Mouse (Mus musculus) cerebellum, adult 9-11 months (tissue): ENCODE measurements around the gene AL732309.1.
A peak's percentile ranks its signal among the peaks of the same experiment; 100 is the strongest.

Experiments used
- DNase-seq: peaks from one replicate; pipeline ENCODE4 v3.0.0; 2022

AL732309.1 gene

GRCm38 (mm10) chr2:25238106-25238505 lies 8.6 kb downstream of the AL732309.1 start:
- no peak for DNase-seq

GRCm38 (mm10) chr2:25237522-25237921 lies 9.1 kb downstream of the AL732309.1 start:
- DNase-seq, result no peak

DNA sequence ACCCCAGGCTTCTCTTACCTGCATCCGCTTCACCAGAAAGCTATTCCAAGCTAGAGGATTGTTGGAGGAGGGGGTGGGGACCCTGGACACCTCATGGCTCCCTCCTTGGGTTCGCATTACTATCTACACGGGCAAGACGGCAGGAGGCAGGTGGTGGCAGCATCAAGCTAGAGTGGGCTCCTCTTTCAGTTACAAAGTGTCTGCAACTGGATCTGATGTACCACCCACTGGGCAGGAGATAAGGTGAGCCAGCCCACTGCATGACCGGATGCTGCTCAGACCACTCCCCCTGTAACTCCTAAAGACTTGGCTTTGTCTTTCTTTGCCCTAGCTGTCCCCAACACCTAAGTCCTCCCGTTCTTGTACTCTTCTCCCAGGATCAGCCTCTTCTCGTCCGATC lies 10.0 kb downstream of the AL732309.1 start, which contains the start of gene Rnf224:
Gene Rnf224 (minus strand): TSS at position 174 of the 400 bp plus-strand sequence.
- DNase-seq, result no peak

DNA sequence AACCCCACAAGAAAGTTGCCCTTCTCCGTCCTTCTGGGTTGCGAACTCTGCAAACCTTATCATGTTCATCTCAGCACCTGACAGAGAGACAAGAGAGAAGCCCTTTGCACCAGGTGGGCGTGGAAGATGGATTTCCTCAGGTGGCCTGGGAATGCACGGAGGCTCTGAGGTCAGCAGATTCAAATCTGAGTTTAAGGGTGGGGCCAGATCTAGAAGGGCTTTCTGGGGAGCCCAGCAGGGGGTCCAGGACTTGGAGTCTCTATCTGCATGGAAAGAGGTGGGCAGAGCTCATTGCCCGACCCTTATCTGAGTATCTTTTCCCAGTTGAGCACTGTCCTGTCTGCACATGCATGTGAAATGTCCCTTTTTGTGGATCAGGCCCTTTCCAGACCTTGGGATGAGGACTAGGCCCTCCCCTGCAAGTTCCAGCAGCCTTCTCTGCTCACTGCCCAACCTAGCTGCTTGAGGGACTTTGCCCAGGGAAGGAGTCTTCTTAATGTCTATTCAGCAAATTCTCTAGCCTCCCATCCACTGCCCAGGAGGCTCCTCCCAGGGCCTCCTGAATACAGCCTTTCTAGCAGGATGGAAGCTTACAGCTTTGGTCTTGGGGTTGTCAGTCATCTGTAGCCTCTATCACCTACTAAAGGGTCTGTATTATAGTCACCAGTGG lies 12.0 kb downstream of the AL732309.1 start:
- DNase-seq, result no peak

DNA sequence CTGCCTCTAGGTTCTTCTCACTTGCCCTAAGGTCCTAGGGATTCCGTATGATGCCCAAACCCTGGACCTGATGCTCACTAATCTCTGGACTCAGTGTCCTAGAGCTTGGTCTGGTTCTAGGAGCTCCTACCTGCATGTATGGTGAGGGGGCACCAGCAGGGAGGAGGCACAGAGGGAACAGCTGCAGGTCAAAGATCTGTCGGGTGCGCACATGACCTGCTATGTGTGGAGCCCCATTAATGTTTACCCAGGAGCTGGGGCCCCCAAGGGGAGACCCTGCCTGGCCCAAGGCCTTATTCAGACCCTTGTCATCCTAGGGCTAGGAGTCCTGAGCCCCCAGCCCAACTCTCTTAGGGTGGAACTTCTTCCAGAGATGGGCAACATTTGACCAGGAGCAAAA lies 12.6 kb downstream of the AL732309.1 start, which contains the start of gene Slc34a3:
Gene Slc34a3 (minus strand): TSS at position 315 of the 400 bp plus-strand sequence.
- DNase-seq, result no peak

GRCm38 (mm10) chr2:25233421-25233820 lies 13.2 kb downstream of the AL732309.1 start:
- DNase-seq, result no peak

- no peak for DNase-seq
Observed at GRCm38 (mm10) chr2:25231038-25231437, 15.6 kb downstream of the AL732309.1 start.

DNA sequence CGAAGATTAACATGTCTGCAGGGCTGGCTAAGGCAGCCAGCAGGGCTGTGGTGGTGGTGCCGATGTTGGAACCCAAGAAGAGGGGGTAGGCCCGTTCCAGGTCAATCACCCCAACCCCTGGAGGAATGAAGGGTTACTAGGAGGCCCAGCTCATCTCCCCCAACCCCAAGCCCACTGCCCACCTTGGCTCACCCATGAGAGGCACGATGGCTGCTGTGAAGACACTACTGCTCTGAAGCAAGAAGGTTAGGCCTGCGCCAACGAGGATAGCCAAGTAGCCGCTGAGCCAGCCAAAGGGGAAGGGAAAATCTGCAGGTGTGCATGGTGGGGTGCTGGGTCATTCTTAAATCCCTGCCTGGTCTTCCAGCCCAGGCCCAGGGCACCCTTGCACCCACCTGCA lies 16.1 kb downstream of the AL732309.1 start:
- no peak for DNase-seq

- no peak for DNase-seq
Observed at GRCm38 (mm10) chr2:25229582-25229981, 17.1 kb downstream of the AL732309.1 start.

DNA sequence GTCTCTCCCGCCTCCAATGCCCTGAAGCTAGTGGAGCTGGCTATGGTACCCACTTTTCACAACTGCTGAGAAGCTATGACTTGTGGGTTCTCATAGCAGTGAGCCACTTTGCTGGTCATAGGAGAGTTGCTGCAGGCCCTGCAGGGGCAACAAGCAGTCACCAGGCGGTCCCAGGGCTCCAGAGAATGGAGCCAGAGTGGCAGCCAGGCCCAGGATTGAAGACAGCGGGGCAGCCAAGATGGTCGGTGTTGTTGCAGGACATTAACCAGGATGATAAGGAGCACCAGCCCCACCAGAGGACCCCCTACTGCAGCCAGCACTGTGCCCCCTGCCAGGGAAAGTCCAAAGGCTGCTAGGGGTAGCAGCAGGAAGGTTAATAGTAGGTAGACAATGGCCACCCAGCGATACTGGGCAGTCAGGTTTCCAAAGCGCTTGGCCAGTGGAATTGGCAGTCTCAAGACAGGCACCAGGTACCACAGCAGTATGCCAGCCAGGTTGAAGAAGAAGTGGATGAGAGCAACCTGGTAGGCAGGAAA lies 17.6 kb downstream of the AL732309.1 start:
- DNase-seq, result peak; percentile 70

- DNase-seq, result peak; percentile 93
Observed at GRCm38 (mm10) chr2:25228431-25228889, 18.2 kb downstream of the AL732309.1 start.

GRCm38 (mm10) chr2:25227406-25227805 lies 19.3 kb downstream of the AL732309.1 start:
- DNase-seq, result no peak

- DNase-seq, result peak; percentile 72
Observed at GRCm38 (mm10) chr2:25226864-25227263, 19.8 kb downstream of the AL732309.1 start.

- DNase-seq, result peak; percentile 45
Observed at GRCm38 (mm10) chr2:25225811-25226379, 20.8 kb downstream of the AL732309.1 start.

DNA sequence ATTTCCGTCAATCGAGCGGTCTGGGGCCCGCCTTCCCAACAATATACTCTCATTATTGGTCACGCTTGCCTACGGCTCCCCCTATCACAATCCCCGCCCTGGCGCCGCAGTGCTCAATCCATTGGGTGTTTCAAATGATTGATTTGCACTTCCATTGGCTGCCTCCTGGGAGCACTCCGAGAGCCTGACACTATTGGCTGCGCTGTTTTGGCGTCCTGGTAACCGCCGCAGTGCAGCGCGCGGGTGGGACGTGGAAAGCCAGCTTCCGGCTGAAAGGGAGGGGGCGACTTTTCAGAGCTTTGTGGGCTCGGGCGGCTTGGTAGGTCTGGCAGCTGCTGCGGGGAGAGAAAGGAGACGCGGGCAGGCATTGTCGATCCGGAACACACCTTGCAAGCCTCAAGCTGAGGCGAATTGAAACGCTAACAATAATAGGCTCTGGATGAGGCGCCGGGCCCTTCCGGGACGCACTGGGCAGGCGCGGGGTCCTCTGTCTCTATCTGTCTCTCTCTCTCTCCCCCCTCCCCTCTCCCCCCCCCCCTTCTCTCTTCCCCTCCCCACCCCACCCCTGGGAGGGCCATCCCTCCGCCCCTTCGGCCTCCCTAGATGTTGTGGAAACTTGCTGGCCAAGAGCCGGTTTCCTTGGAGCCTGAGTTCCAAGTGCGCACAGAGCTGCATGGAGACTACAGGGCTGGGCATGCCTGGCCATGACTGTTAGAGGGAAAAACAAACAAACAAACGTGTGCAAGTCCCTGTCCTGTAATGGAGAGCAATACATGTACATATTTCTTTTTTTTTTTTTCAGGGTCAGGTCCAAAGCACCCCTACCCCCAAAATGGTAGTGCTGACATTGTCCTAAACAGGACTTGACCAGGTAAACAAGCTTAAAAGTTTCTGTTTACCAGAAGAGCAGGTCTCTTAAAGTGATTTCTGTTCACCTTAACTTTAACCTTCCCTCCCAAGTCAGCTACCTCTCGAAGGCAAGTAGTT lies 21.6 kb downstream of the AL732309.1 start:
- DNase-seq, result peak; percentile 100

DNA sequence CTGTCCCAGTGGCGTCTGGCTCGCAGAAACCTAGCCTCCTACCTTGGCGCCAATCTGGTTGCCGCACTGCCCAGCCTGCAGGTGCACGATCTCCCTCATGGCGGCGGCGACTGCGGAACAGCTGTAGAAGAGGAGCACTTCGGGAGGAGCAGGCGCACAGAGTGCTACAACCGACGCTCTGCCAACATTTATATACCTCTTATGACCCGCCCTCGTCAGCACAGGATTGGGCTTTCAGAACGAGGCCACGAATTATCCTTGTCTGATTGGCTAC lies 22.2 kb downstream of the AL732309.1 start, which contains the start of gene Tubb4b:
Gene Tubb4b (minus strand): TSS at position 211 of the 274 bp plus-strand sequence.
- no peak for DNase-seq

DNA sequence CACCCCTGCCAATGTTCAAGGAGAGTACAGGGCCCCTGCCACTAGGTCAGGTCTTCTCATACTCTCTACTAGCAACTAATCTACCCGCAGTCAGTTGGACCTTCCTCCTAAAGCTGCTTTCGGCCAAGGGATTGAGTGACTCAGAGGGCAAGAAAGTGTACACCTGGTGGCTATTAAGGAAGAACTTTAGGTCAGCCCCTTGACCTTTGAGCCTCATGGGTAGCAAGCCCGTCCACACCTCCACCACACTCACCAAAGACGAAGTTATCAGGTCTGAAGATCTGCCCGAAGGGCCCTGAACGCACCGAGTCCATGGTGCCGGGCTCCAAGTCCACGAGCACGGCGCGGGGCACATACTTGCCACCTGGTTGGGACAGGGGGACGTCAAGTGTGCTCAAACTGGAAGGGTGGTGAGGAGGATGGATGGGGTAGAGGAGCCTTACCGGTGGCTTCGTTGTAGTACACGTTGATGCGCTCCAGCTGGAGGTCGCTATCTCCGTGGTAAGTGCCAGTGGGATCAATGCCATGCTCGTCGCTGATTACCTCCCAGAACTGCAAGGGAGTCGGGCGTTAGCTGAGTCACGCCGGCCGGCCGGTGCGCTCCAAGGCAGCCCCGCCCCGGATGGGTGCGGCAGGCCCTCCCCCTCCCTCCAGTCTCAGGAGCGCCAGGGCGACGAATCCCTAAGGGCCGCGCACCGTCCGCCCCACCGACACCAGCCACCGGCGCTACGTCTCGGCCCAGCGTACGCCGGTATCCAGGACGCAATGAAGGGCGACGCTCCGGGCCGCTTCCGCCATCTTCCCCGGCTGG lies 22.8 kb downstream of the AL732309.1 start:
- DNase-seq, result peak; percentile 86

- no peak for DNase-seq
Observed at GRCm38 (mm10) chr2:25221331-25221772, 25.3 kb downstream of the AL732309.1 start.

DNA sequence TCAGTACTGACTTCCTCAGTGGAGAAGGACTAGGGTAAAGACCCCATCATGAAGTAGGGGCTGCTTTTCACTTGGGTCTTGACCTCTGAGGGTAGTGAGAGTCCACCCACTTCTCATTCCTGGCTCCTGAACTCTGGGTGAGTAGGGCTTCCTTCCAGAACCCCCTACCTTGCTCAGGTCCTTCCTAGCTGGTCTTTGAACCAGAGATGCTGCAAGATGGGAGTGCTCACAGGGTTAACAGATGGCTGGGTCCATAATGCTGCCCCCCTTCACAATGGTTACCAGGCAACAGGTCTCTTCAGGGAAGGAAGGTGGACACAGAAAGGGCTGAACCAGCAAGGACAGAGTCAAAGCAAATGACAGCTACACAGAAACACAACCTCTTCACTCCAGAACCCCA lies 28.2 kb downstream of the AL732309.1 start, which contains the start of gene Fam166a:
Gene Fam166a (plus strand): TSS at position 301 of the 400 bp plus-strand sequence.
- DNase-seq, result no peak

DNA sequence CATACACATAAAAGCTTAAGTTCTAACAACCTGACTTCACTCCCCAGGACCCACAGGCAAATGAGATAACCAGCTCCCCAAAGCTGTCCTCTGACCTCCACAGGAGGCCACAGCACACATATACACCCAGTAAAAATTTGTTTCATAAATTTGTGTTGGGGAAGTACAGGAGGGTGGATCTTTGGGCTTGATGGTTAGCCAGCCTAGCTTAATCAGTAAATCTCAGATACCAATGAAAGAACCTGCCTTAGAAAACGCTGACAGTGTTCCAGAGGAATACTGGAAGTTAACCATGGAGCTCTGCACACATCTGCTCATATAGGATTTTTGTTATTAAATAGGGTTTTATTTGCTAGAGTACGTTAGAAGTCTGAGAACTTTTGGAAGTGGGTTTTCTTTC lies 29.0 kb downstream of the AL732309.1 start:
- DNase-seq, result no peak

GRCm38 (mm10) chr2:25214444-25214843 lies 32.2 kb downstream of the AL732309.1 start, which contains the start of gene Stpg3:
Gene Stpg3 (minus strand): TSS chr2:25214637.
- no peak for DNase-seq
